Mouse (Mus musculus) stomach, postnatal 0 days (tissue): ENCODE measurements around the gene Il18bp.

ENCODE experiments used
- CTCF ChIP-seq: IDR thresholded peaks from 2 replicates; pipeline ENCODE4 v1.5.1; 2016; ENCODE audit warnings: antibody characterized with exemption, low read depth, mild to moderate bottlenecking, moderate library complexity
- EP300 ChIP-seq: optimal IDR thresholded peaks from 2 replicates; pipeline ENCODE3; 2016; ENCODE audit warnings: antibody characterized with exemption

DNA sequence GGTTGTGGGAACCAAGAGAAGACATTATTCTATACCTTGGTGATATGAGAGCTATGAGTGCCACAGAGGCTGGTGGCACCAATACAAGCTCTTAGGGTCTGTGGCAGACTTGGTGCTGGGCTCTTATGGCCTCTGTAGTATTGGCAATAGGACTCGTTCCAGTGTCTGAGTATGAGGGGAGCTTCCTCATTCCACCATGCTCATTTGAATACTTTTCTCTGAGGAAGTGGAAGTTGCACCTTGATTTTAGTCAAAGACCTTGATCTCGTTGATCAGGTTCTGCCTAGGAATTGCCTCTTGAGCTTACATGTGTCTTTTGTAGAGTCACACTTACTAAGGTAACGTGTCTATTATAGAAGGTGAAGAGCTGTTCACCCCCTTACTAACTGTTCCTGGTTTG lies 24.2 kb downstream of the Il18bp start:
- TF ChIP-seq CTCF = no peak
- no peak for TF ChIP-seq EP300
